Mouse (Mus musculus) layer of hippocampus, adult 18-20 months (tissue): ENCODE measurements around the gene Numa1. TPM values are rescaled to one million over a fixed set of nuclear protein-coding genes. Genes with fewer than 3 reads are reported as not detected.
"Not testable (repeated sequence)": the region's sequence is repeated elsewhere in the genome, so short reads cannot be mapped to it uniquely, and the experiment has no call there.

Experiments used
- DNase-seq, 2 experiments: peaks; one replicate each; pipeline ENCODE4 v3.0.0; 2022; ENCODE audit warnings: low spot score in 2 of 2
- long read RNA-seq: library from polyadenylated mRNA; stranded (forward); transcript quantifications from one replicate; pipeline ENCODE4 v2.0.0, GENCODE M21; 2021
- total RNA-seq, 2 experiments: library from RNA; stranded (reverse); gene quantifications; 2 replicates each; pipeline ENCODE4 v1.2.3; 2021

The Numa1 gene
- 100 to 1,000 TPM; 108 to 119 TPM for total RNA-seq
- long read RNA-seq, full-length matches to known transcripts, result 17 of 56 reads
- long read RNA-seq, partial matches to known transcripts, result 17 of 56 reads
- long read RNA-seq, other reads (novel, unspliced or antisense), result 22 of 56 reads

DNA sequence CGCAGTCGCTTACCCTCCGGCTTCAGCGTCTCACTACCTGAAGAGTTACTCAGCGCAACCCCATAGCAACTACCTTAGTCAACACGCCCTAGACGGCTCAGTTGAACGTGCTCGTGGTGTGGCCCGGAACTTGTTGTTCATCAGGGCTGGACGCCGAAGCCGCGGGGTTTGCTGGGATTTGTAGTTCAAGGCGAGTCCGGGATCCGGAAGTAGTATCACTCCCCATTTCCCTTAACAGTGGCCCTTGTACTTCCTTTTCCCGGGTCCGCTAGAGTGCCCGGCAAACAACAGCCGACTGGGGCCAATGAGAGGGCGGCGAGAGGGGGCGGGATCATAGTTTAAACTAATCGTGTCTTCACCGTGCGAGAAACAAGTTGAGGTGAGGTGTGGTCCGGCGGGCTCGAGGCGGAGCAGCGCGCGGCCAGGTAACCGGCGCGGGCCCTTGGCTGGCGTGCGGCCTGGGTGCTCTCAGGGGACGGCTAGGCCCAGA, at the start of gene Numa1, which contains the start of gene Lrrc51:
Numa1 (plus strand) TSS at position 361 of the 490 bp plus-strand sequence.
Lrrc51 (minus strand) TSS at position 145 of the 490 bp plus-strand sequence.
- peak; percentile 98 for DNase-seq

GRCm38 (mm10) chr7:101884160-101884559, 49.8 kb upstream of the Numa1 start:
- DNase-seq, result no peak

DNA sequence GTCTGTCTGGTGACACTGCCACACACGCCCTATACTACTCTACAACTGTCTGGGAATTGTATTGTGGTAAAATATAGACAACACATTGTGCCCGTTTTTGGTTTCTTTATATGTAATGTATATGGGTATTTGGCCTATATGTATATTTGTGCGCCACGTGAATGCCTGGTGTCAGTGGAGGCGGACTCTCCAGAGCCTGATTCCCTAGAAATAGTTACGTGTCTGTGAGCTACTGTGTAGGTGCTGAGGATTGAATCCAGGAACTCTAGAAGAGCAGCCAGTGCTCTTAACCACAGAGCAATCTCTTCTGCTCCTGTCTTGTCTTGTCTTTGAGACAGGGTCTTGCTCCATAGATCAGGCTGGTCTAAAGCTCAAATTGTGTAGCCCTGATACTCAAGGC, 47.6 kb upstream of the Numa1 start:
- no peak for DNase-seq

GRCm38 (mm10) chr7:101888460-101888859, 45.5 kb upstream of the Numa1 start:
- no peak for DNase-seq

GRCm38 (mm10) chr7:101895695-101896094, 38.2 kb upstream of the Numa1 start:
- DNase-seq, result no peak

- DNase-seq, result peak; percentile 97 to 99
Measured at GRCm38 (mm10) chr7:101896104-101897066, 37.5 kb upstream of the Numa1 start.

GRCm38 (mm10) chr7:101900331-101901097, 33.4 kb upstream of the Numa1 start:
- no peak for DNase-seq

DNA sequence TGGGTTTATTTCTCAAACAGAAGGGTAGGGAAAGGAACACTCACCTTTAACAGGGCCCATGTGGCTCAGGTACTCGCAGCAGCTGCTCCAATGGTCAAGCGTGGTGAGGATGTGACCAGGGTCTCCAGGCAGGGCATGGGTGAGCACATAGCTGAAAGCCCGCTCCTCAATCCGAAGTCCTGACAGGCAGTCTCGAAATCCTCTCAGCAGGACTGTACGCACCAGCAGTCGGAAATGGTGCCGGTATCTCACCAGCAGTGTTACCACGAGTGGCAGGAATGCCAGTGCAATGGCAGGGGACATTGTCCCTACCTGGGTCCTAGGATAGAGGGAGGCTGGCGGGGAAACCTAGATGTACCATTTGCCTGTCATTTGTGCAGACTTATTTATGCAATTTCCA, 31.9 kb upstream of the Numa1 start:
- no peak for DNase-seq

DNA sequence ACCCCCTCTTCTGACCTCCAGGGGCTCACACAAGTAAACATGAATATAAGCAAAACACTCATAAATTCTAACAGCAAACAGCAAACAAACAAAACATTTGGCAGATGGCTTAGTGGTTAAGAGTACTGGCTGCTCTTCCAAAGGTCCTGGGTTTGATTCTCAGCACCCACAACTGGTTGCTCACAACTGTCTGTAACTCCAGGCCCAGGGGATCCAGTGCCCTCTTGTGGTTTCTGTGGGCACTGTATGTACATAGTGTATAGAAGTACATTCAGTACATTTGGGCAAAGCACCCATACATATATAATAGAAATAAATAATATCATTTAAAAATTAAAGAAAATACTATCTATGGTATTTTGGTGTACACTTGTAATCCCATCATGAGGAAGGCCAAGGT, 31.1 kb upstream of the Numa1 start:
- DNase-seq, result no peak

- peak; percentile 100 for DNase-seq
Measured at GRCm38 (mm10) chr7:101905561-101906286, 28.2 kb upstream of the Numa1 start, which contains the start of gene Lamtor1. Gene Lamtor1, plus strand, starts transcription at chr7:101905904.

DNA sequence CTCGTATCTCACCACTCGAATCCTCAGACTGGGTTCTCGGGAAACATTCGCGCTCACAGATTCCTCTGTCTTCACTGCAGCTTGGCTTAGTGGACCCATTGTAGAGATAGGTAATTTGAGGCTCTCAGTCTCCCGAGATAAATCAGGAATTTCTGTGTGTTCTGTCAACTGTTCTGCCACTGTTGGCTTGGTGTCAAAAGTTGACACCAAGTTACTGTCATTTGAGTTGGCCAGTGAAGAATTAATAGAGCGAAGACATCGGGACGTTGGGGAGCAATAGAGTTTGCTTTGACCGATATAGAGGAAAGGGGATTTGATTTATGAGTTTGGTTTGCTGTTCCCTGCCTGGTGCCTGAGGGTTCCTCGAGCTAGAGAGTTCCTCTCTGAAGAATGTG, 27.6 kb upstream of the Numa1 start, which contains the start of gene Tomt:
Tomt (minus strand) TSS at position 73 of the 395 bp plus-strand sequence.
- DNase-seq, result no peak

- no peak for DNase-seq
Measured at GRCm38 (mm10) chr7:101906696-101907095, 27.2 kb upstream of the Numa1 start.

GRCm38 (mm10) chr7:101908367-101908766, 25.5 kb upstream of the Numa1 start:
- no peak for DNase-seq

GRCm38 (mm10) chr7:101910138-101910537, 23.8 kb upstream of the Numa1 start:
- DNase-seq, result no peak

DNA sequence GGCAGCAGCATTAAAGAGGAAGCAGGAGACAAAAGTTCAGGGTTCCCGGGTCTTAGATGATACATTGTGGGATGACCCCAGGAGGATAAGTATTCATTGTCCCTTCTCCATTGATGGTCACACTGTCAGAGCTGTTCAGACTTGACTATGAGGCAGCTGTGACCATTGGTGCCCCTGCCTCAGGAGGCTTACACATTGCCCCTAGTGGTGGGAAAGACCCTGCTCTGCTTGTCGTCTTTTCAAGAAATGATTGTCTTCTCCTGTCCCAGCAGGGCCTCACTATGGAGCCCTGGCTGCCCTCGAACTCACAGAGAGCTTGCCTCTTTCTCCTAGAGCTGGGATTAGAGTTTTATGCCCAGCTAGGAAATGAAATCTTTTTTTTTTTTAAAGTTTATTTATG, 21.9 kb upstream of the Numa1 start:
- DNase-seq, result no peak

DNA sequence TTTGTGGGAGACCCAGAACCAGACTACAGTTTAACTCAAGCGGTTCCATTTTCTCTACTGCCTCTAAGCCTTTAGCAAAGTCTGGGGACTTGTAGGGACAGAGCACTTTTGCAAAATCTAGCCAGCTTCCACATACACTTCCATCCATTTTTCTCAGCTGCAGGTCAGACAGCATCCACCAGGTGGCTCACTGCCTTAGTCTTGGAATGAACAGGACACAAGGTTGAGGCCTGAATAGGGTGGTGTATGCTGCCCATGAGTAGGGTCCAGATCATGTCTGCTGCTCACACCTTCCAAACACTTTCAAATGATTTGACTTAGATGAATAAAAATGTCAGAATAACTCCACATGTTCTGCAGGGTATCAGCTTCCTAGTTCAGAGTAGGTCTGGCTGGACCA, 15.8 kb upstream of the Numa1 start:
- peak in 1 of 2 experiments; percentile 75 for DNase-seq

- DNase-seq, result not testable (repeated sequence)
Measured at GRCm38 (mm10) chr7:101925892-101926291, 8.0 kb upstream of the Numa1 start.

DNA sequence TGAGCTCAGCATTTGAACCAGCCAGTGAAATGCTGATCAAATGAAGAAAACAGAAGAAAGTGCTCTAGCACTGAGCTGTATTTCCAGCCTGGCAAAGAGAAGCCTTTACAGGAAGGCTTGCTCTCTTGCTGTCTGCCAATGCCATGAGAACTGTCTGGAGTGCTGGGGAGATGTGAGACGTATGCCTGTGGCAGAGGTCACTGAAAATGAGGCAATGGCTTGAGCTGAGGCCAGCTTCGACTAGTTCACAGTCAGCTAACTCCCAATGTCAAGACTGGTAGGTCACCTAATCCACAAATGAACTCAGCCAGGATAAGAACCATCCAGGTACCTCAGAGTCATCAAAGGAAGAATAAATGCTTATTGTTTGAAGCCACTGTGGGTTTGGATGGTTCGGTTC, 5.8 kb upstream of the Numa1 start:
- no peak for DNase-seq

DNA sequence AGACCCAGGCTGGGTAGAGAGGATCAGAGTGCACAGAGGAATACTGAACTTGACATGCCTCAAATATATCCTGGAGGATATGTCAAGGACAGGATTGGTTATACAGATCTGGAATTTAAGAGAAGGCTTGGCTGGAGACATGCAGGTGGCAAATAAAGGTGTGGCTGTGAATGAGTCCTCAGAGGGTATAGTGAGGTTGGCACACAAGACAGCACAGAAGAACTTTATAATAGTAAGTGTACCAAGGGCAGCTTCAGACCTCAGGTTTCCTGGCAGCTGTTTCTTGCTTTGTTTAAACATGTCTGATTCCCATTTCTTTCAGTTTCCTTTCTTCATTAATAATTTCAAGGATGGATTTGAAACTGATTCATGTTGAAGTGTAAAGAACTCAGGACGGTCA, 1.4 kb upstream of the Numa1 start:
- DNase-seq, result no peak

- no peak for DNase-seq
Measured at GRCm38 (mm10) chr7:101933300-101933699, 611 bp upstream of the Numa1 start.

DNA sequence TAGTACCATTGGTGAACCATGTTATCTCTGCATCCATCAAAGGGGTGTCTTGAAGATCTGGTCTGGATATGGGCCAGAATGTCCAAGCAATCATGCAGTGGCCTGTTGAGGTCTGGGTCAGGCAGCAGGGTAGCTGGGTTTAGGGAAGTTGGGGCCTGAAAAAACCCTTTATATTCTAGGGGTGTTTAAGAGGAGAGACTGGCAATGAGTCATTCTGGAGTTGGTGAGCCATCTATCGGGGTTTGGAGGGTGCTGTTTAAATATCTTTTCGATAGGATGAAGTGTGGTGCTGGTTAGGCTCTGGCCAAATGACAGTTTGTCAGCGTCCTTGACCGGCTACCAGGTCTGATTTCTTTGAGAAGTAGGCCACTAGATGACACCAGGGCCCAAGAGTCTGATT, 2.0 kb downstream of the Numa1 start:
- no peak for DNase-seq
